Mouse (Mus musculus) liver, postnatal 0 days (tissue): ENCODE data around the gene Gldn.

Experiments used
- CTCF ChIP-seq: sonication (generic); IDR thresholded peaks from 2 replicates; pipeline ENCODE4 v1.5.1; 2016; ENCODE audit warnings: antibody characterized with exemption, low read depth
- EP300 ChIP-seq: IDR thresholded peaks from 2 replicates; pipeline ENCODE4 v1.6.1; 2016; ENCODE audit warnings: antibody characterized with exemption, low read depth, mild to moderate bottlenecking

DNA sequence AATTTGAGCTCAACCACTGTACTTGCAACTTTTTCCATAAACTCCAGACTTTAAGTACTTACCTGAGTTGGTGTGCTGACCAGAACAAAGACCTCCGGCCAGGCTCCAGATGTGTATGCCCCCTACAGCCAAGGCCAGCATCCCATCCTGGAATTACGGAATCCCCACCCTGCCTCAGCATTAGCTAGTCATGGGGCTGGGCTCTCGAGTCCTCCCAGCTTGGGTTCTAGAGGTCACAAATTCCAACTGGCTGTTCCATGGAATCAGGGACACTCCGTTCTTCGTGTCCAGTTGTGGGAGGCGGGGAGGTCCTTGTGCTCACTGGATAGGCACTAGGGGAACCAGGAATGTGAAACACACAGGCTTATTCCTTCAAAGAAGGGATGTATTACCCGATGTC is 18.3 kb upstream of the Gldn start, which contains the start of gene Cyp19a1:
- TF ChIP-seq EP300 = no peak
- TF ChIP-seq CTCF = no peak
